Mouse (Mus musculus): ENCODE measurements around the gene Cox6b1. TPM values are rescaled to one million over a fixed set of nuclear protein-coding genes. Genes with fewer than 3 reads are reported as not detected.

Cox6b1 gene
- 647 and 1,156 TPM in 2 replicates for polyA plus RNA-seq (2012; rRNA removed; ENCODE audit: low replicate concordance)

DNA sequence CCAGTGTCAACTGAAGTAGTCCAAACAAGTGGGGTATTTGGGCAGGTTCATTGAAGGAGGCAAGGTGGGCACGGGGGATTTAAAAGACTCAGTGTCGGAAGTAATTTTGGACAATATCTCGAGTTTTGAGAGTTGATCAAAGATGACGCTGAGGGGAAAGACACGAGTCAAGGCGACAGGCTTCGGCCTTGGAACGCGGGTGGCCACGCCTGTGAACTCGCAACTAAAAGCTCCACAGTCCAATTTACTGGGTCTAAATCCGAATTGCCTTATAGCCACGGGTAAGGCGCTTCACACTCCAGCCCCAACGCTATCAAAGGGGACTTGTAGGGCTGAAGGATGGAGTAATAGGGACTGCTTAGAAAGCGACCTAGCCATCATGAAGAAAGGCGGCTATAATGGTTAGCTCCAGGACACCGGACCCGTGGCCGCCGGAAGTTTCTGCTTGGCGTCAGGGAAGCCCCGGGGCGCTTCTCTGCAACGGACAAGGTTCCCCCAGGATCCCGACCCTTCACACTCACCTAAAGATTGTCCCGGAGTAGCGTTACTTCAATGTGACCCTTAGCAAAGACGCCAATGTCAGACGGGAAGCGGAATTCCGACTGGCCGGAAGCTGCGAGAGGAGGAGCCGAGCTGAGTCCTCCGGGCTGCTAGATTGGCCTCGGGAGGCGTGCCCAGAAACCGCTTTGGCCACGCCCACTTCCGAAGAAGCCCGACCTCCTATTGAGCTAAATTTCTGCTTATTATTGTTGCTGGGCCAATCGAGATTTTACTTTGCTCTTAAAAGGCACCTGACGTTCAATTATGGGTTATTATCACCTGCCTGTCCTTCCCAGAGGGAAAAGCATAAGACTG is at the start of gene Cox6b1:
Cox6b1 (minus strand) TSS at position 622 of the 855 bp plus-strand sequence.

DNA sequence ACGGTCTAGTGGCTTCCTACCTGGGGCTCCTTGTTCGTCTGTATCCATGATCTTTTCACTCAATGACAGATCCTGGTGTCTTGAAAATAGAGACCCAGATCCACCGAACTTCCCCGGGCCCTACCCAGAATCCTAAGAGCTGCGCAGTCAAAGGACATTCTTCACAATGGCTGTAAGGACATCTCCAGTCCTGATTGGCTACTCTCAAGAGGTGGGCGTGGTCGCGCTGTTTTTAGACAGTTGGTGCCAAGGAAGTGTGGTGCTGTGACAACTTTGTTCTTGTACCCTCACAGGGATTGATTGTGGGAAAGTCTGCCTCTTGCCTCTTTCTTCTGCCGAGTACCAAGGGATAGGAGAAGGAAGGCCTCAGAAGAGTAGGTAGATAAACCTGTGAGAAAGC is 45.5 kb upstream of the Cox6b1 start, which contains the start of gene Pmis2:
Pmis2 (minus strand) TSS at position 126 of the 400 bp plus-strand sequence.

DNA sequence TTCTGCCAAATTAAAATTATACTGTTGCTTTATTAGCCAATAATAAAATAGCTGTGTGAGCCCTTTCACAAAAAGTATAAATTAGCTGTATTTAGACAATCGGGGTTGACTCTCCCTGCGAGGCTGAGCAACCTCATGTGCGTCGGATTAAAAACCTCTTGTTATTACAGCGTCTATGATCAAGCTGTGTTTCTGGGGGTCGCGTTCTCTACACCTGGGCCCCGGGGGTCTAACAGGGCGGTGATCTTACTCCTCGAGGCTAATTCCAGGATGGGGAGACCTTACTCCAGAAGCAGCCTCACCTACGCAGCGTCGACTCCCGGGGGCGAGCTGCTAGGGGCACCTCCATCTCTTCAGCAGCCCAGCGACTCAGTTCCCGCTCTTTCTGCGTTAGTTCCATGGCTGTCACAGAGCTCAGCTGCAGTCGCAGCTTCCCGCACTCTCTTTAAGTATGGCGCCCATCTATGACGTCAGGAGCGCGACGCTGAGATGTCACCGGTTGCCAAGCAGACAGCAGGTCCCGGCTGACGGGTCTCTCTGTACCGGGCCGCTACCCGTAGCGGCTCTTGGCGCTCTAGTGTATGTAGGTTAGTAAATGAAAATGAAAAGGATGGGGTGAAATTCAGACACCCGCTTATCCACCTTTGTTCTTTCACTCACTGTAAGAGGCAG is 38.7 kb upstream of the Cox6b1 start, which contains the start of gene Haus5:
Haus5 (minus strand) TSS at position 466 of the 672 bp plus-strand sequence.

DNA sequence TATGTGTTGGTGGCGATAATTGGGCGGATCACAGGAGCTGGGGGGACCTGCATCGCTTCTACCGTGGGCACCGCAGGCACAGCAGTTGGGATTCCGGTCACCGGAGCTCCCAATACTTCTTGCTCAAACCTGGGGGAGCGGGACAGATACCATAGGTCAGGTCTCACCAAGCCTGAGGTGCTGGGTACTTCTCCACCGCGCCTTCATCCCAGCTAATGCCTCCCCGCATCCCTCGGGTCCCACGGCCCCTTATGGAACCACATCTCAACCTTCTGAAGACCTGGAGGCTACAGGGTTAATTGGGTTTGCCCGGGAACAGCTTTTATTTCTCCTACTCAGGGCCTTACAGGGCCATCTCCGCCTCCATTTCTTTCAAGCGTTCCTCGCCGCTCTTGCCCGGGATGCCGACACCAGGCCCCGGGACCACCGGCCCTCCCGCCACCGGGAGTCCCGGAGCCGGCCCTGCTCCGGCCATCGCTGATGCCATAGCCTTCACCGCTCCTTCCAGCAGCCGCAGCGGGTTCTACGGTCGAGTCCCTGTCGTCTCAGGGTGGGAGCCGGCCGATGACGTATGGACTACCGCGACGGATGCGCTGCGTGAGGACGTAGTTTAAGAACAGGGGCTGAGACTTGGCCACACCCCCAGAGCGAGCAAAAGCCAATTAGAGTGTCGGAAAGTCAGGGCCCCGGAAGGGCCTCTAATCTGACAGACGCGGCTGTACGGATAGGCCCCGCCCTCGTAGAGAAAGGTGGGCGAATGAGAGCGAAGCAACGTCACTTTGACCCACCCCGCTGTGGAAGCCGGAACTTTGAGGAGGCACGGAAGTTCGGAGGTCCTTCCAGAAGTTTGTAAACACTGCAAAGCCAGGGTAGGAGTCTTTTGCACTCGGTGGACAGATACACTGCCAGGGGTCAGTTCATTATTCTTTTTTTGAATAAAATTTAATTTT is 23.9 kb upstream of the Cox6b1 start, which contains the start of gene Rbm42:
Rbm42 (minus strand) TSS at position 727 of the 950 bp plus-strand sequence.

DNA sequence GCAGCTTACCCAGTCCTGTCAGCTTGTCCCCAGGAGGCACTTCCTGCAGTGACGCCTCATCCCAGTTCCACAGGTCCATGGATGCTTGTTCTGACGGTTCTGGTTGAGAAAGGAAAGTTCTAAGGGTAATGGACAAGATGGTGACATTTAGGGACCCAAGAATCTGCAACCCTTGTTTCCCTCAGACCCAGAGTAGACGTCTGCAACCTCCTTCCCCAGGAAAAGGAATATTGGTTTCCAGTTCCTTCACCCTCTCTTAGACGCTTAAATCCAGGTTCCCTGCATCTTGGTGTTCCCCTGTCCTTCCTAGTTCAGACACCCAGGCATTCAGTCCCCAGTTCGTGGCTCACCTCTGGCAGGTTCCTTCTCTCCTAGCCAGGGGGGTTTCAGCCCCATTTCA is 9.8 kb upstream of the Cox6b1 start, which contains the start of gene Etv2:
Etv2 (minus strand) TSS at position 101 of the 400 bp plus-strand sequence.

DNA sequence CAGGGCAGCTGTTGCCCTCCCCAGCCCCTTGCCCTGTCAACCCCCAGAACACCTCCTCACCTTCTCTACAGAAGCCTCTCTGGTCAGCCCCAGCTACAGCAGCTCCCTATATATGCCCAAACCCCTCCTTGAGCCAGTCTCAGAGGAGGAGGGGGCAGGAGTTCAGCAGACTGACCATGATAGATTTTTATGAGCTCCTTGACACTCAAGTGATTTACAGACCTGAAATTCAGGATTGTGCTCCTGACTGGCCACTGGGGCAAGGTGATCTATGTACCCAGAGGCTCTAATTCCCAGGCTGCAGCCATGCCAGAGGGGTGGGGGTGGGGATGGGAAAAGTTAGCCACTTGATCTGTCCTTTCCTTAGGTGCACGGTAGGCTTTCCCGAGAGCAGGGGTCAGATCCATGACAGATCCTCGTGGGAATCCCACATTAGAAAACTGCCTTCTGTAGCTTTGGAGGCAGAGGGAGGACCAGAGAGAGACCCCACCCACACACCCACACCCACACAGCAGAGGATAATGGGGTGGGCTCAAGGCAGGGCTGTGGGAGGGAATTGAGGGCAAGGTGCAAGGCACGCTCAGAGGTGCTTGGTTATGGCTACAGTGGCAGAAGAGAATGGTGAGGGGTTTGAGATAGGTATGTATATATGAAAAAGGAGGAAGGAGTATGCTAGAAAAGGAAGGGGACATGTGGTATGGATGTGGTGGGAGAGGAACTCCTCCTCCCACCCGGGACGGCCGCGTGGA is 13.1 kb downstream of the Cox6b1 start, which contains the start of gene Upk1a:
Upk1a (minus strand) TSS at position 194 of the 749 bp plus-strand sequence.

DNA sequence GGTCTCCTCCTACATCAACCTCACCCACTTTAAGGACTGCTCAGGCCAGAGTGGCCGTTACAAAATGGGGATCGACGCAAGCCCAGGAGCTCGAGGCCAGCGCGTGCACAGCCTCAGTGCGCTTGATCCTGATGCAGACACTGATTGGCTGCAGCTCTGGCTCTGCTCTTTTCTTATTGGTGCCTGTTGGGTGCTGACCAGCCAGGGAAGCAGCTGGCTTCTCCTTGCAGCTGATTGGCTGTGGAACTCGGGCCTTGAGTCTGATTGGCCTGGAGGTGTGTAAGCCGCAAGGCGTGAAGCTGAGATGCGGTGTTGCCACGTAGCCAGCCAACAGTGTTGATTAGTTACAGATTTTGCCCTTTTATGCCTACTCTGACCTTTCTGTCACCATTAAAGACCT is 27.2 kb downstream of the Cox6b1 start, which contains the start of gene Zbtb32:
Zbtb32 (minus strand) TSS at position 124 of the 400 bp plus-strand sequence.

DNA sequence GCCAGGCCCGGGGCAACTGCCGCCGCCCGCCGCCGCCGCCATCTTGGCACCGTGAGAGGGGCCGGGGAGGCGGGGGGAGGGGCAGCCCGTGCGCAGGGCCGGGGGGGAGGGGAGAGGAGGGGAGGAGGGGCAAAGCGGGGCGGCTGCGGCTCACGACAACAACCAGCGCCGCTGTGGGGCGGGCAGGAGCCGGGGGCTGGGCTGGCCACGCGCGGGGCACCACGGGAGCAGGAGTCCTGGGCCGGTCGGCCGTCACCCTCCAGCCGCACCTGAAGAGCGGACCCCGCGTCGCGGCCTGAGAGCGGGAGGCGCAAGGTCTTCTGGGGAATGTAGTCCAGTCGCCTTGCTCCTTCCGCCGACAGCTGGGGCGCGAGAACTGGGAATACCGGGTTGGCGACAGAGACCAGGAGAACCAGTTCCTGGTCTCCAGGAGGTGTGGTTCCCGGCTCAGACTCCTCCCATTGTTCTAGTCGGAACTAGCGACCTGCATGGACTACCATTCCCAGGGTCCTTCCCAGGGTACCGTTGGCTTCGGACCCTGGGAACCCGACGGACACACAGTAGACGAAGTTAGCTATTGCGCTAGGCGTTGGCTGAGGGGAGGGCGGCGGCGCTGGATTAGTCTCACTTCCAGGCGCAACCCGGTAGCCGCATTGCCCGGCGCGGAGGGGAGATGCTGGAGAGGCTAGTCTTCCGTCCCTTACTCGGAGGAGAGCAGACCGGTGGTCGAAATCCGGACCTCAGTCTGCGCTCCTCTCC is 37.1 kb downstream of the Cox6b1 start, which contains the start of gene Kmt2b:
Kmt2b (minus strand) TSS at position 51 of the 759 bp plus-strand sequence.

Other genes with a start within 250 kb of the Cox6b1 start
- gene Tyrobp, start 212.4 kb downstream of the Cox6b1 start, polyA plus RNA-seq (2012; rRNA removed; ENCODE audit: low replicate concordance): 182 and 372 TPM in 2 replicates
- 11.1 and 15.3 TPM in 2 replicates for gene Hcst, start 206.3 kb downstream of the Cox6b1 start, polyA plus RNA-seq (2012; rRNA removed; ENCODE audit: low replicate concordance)
- 3.1 and 5.5 TPM in 2 replicates for gene Nfkbid, start 204.4 kb downstream of the Cox6b1 start, polyA plus RNA-seq (2012; rRNA removed; ENCODE audit: low replicate concordance)
- gene Aplp1, start 180.6 kb downstream of the Cox6b1 start, polyA plus RNA-seq (2012; rRNA removed; ENCODE audit: low replicate concordance): 2.5 and 7.0 TPM in 2 replicates
- not detected in 2 replicates for gene Kirrel2, start 168.5 kb downstream of the Cox6b1 start, polyA plus RNA-seq (2012; rRNA removed; ENCODE audit: low replicate concordance)
- not detected in 2 replicates for gene Nphs1, start 167.8 kb downstream of the Cox6b1 start, polyA plus RNA-seq (2012; rRNA removed; ENCODE audit: low replicate concordance)
- not detected in 2 replicates for gene Prodh2, start 132.5 kb downstream of the Cox6b1 start, polyA plus RNA-seq (2012; rRNA removed; ENCODE audit: low replicate concordance)
- gene Arhgap33, start 91.1 kb downstream of the Cox6b1 start, polyA plus RNA-seq (2012; rRNA removed; ENCODE audit: low replicate concordance): 7.3 and 17.1 TPM in 2 replicates
- gene Hspb6, start 74.0 kb downstream of the Cox6b1 start, polyA plus RNA-seq (2012; rRNA removed; ENCODE audit: low replicate concordance): 65.4 and 90.8 TPM in 2 replicates
- gene Proser3, start 73.9 kb downstream of the Cox6b1 start, polyA plus RNA-seq (2012; rRNA removed; ENCODE audit: low replicate concordance): 4.1 and 17.2 TPM in 2 replicates
- gene Lin37, start 66.3 kb downstream of the Cox6b1 start, polyA plus RNA-seq (2012; rRNA removed; ENCODE audit: low replicate concordance): 32.9 and 36.6 TPM in 2 replicates
- gene U2af1l4, start 62.9 kb downstream of the Cox6b1 start, polyA plus RNA-seq (2012; rRNA removed; ENCODE audit: low replicate concordance): 56.7 and 69.3 TPM in 2 replicates
- gene Gm49396, start 62.8 kb downstream of the Cox6b1 start, polyA plus RNA-seq (2012; rRNA removed; ENCODE audit: low replicate concordance): 1.4 and 3.1 TPM in 2 replicates
- gene Psenen, start 62.5 kb downstream of the Cox6b1 start, polyA plus RNA-seq (2012; rRNA removed; ENCODE audit: low replicate concordance): 135 and 167 TPM in 2 replicates
- 3.8 and 6.8 TPM in 2 replicates for gene Igflr1, start 60.7 kb downstream of the Cox6b1 start, polyA plus RNA-seq (2012; rRNA removed; ENCODE audit: low replicate concordance)
- 35.0 and 59.6 TPM in 2 replicates for gene Kmt2b, start 37.4 kb downstream of the Cox6b1 start, polyA plus RNA-seq (2012; rRNA removed; ENCODE audit: low replicate concordance)
- gene Zbtb32, start 27.2 kb downstream of the Cox6b1 start, polyA plus RNA-seq (2012; rRNA removed; ENCODE audit: low replicate concordance): 0.92 and 1.1 TPM in 2 replicates
- gene Upk1a, start 13.3 kb downstream of the Cox6b1 start, polyA plus RNA-seq (2012; rRNA removed; ENCODE audit: low replicate concordance): 2.8 and 21.0 TPM in 2 replicates
- gene Etv2, start 9.7 kb upstream of the Cox6b1 start, polyA plus RNA-seq (2012; rRNA removed; ENCODE audit: low replicate concordance): not detected in 2 replicates
- 47.6 and 62.6 TPM in 2 replicates for gene Rbm42, start 24.2 kb upstream of the Cox6b1 start, polyA plus RNA-seq (2012; rRNA removed; ENCODE audit: low replicate concordance)
- gene Haus5, start 38.8 kb upstream of the Cox6b1 start, polyA plus RNA-seq (2012; rRNA removed; ENCODE audit: low replicate concordance): 11.8 and 17.8 TPM in 2 replicates
- gene Pmis2, start 45.5 kb upstream of the Cox6b1 start, polyA plus RNA-seq (2012; rRNA removed; ENCODE audit: low replicate concordance): not detected in 2 replicates
- not detected in 2 replicates for gene 2200002J24Rik, start 72.8 kb upstream of the Cox6b1 start, polyA plus RNA-seq (2012; rRNA removed; ENCODE audit: low replicate concordance)
- gene Atp4a, start 86.1 kb upstream of the Cox6b1 start, polyA plus RNA-seq (2012; rRNA removed; ENCODE audit: low replicate concordance): 0.39 TPM in 1 of 2 replicates, not detected in the other
- 254 and 273 TPM in 2 replicates for gene Tmem147, start 103.4 kb upstream of the Cox6b1 start, polyA plus RNA-seq (2012; rRNA removed; ENCODE audit: low replicate concordance)
- gene Gapdhs, start 117.5 kb upstream of the Cox6b1 start, polyA plus RNA-seq (2012; rRNA removed; ENCODE audit: low replicate concordance): not detected in 2 replicates
- 10.8 and 36.4 TPM in 2 replicates for gene Sbsn, start 125.3 kb upstream of the Cox6b1 start, polyA plus RNA-seq (2012; rRNA removed; ENCODE audit: low replicate concordance)
- 8.6 and 10.7 TPM in 2 replicates for gene Dmkn, start 137.6 kb upstream of the Cox6b1 start, polyA plus RNA-seq (2012; rRNA removed; ENCODE audit: low replicate concordance)
- gene Krtdap, start 161.7 kb upstream of the Cox6b1 start, polyA plus RNA-seq (2012; rRNA removed; ENCODE audit: low replicate concordance): 0.51 and 2.0 TPM in 2 replicates
- gene Ffar2, start 197.6 kb upstream of the Cox6b1 start, polyA plus RNA-seq (2012; rRNA removed; ENCODE audit: low replicate concordance): 27.4 and 105 TPM in 2 replicates
- not detected in 2 replicates for gene Ffar3, start 230.0 kb upstream of the Cox6b1 start, polyA plus RNA-seq (2012; rRNA removed; ENCODE audit: low replicate concordance)
- gene Ffar1, start 235.4 kb upstream of the Cox6b1 start, polyA plus RNA-seq (2012; rRNA removed; ENCODE audit: low replicate concordance): 0.03 and 0.05 TPM in 2 replicates

Measured in subcutaneous adipose tissue, adult 2 months (tissue).